Mouse (Mus musculus) adrenal gland, postnatal 14 days (tissue): ENCODE results near the gene Sdk2. TPM values are rescaled to one million over a fixed set of nuclear protein-coding genes. Genes with fewer than 3 reads are reported as not detected.
A peak's percentile ranks its signal among the peaks of the same experiment; 100 is the strongest.

Experiments used
- DNase-seq: peaks from one replicate; pipeline ENCODE4 v3.0.0; 2021; ENCODE audit warnings: mixed read lengths
- total RNA-seq: library from RNA; stranded (reverse); gene quantifications from 2 replicates; pipeline ENCODE4 v1.2.3, GENCODE M21; 2021

Sdk2 gene
- total RNA-seq, 1 experiment from 2014 or later, result 4.4 TPM

DNA sequence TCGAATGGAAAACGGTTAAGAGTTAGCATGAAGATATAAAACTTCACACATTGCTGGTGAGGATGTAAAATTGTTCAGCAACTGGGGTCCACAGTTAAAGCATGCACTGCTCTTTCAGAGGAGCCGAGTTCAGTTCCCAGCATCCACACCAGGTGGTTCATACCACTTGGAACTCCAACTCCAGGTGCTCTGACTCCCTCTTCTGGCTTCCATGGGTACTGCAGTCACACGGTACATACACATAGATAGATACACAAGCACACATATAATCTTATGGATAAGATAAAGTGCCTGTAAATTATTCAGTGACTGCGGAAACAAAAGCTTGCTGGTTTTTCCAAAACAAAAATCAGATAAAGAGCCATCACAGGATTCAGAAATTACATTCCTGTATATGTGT is 19.9 kb downstream of the Sdk2 start:
- DNase-seq, result no peak

- no peak for DNase-seq
These were observed 22.5 kb downstream of the Sdk2 start for GRCm38 (mm10) chr11:114044373-114044772.

DNA sequence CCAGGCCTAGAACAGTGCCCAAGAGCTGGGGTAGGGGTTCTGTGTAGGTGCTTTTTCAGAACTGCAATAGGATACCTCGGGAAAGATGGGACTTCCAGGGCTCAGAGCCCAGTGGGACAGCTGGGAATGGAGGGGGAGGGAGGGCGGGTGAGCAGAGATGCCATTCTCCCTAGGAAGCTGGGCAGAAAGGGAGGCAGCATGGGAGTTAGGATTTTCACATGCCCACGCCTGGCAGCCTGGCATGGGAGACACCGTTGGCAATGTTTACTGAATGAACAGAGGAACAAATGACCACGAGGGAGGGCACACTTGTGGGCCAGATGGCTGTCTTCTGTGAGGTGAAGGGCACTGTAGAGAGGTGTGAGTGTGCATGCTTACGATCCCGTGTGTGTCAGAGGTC is 23.3 kb downstream of the Sdk2 start:
- no peak for DNase-seq

GRCm38 (mm10) chr11:114040391-114041035 is 26.3 kb downstream of the Sdk2 start:
- peak; percentile 40 for DNase-seq

GRCm38 (mm10) chr11:114038036-114038435 is 28.8 kb downstream of the Sdk2 start:
- DNase-seq, result peak; percentile 77

GRCm38 (mm10) chr11:114031491-114031890 is 35.4 kb downstream of the Sdk2 start:
- no peak for DNase-seq

GRCm38 (mm10) chr11:114030214-114030613 is 36.6 kb downstream of the Sdk2 start:
- DNase-seq, result no peak

GRCm38 (mm10) chr11:114028512-114028911 is 38.3 kb downstream of the Sdk2 start:
- no peak for DNase-seq

GRCm38 (mm10) chr11:114028021-114028420 is 38.8 kb downstream of the Sdk2 start:
- no peak for DNase-seq

DNA sequence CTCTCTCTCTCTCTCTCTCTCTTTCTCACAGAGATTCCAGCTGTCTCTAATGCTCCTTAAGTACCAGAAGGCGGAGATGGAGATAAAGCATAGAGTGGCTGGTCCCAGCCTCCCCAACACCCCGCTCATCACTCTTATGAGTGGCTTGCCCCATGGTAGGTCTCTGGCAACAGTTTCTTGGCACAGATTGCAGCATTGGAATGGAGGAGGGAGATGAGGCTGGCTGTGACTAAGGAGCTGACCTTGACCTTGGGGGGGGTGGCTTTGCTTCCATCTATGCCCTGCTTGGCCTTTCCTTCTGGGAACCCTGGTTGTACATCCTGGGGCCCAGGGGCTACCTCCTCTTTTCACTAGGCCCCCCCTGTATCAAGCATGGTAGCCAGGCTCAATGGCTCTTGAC is 41.8 kb downstream of the Sdk2 start:
- DNase-seq, result peak; percentile 79

DNA sequence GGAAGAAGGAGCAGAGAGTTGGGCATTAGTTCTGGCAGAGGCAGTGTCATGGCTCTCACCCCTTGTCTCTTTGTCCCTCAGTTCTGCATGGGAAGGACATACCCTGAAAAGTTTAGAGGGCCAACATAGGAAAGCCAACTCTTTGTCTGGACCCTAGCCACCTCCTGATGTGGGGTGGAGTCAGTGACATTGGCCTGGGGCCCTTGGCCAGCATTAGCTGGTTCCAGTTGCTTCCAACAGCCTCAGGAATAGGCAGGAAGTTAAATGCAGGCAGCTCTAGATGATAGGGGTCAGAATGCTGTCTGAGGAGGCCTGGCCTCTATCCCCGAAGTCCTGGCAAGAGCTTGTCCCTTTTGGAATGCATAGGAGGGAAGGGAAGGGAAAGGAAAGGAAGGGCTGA is 42.9 kb downstream of the Sdk2 start:
- peak; percentile 17 for DNase-seq

GRCm38 (mm10) chr11:114022166-114022565 is 44.7 kb downstream of the Sdk2 start:
- DNase-seq, result no peak

DNA sequence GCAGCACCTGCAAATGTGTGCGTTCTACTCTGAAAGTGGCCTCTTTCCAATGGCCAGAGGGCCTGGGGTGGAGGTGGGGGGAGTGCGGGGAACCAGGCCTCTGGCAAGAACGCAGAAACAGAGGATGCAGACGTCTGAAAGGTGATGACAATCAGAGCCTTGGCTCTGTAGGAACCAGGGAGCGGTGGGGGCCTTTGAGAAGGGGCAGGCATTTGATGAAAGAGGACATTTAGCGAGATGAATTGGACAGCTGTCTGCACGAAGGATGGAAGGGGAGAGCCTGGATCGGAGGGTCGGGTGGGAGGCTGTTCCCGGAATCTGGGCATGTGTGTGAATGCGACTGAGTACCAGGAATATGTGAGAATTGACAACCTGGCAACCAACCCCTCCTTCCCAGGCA is 47.8 kb downstream of the Sdk2 start:
- no peak for DNase-seq

- peak; percentile 44 for DNase-seq
These were observed 49.9 kb downstream of the Sdk2 start for GRCm38 (mm10) chr11:114016889-114017392.

DNA sequence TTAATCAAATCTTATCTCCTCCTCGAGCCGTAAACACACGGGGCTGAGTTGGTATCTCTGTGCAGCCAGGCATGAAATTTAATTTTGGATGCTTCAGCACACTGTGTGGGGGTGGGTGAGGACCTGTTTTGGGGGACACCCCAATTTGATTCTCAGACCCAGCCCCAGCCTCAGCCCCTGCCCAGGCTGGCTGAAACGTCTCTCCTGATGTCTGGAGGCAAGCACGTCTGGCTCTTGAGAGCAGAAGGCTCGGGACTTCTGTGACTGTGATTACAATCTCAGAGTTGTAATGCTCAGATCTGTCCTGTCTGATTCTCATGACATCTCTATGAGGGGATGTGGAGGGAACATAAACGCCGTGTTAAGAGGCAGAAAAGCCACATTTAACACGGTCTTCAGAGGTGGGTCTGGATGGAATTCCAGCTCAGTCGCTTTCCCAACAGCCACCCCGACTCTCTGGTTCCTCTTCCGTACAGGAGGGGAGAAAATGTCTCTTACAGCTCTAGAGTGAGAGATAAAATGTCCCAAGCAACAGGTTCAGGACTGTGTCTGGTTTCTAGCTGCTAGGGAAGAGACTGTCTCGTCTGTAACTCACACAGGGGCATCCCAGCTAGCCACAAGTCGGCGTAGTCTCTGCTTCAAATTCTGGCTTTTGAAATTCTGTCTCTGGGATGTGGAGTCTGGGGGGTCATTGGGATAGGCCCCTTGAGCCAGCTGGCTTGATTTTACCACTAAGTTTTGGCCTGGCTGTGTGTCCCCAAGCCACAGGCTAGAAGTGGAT is 50.5 kb downstream of the Sdk2 start:
- no peak for DNase-seq

DNA sequence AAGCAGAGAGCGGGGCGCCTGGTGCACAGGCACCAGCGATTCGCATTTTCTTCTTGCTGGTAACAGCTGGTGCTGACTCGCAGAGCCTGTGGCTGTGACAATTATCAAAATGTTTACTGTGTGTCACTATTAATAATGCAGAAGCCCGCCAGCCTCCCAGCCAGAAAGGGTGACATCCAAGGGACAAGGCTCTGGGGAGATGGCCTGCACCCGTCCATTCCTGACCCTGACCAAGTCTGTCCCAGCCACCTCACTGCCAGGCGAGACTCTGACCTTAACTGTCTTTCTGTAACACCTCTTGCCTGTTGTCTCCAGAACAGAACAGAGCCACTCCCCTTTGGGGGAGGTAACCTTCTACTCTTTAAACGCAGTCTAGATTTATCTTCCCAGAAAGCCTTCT is 55.3 kb downstream of the Sdk2 start:
- DNase-seq, result no peak

DNA sequence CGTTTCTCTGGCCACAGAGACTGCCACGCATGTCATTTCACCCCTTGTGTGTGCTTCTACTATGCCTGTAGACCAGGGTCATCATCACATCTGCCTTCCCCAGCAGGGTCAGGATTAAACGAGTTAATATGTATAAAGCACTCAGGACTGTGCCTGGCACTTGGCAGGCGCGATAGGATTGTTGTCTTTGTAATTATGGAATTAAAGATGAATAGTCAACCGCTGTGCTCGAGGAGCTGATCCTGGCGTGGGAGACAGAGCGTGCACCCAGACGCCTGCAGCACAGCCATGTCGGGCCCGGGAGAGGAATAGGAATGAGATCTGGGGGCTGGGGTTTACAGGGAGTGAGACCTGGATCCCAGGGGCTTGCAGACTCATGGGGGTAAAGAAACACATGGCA is 61.0 kb downstream of the Sdk2 start:
- no peak for DNase-seq

DNA sequence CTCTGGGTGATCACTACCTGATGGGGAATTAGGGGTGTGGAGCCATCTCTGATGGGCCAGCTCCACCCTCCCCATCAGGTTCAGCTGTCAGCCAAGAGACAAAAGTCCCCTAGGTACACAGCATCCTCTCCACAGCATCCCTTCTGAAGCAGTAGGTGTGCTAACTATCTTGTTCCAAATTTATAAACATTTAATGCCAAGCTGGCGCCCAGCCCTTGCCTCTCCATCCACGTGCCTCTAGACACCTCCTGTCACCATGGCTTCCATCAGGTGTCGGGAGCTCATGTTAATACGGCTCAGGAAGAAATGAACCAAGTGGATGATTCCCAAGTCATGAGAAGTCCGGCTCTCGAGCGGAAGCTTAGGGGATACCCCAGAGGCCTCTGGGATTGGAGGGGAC is 62.2 kb downstream of the Sdk2 start:
- DNase-seq, result no peak

- no peak for DNase-seq
These were observed 63.7 kb downstream of the Sdk2 start for GRCm38 (mm10) chr11:114003195-114003594.

- no peak for DNase-seq
These were observed 66.8 kb downstream of the Sdk2 start for GRCm38 (mm10) chr11:114000051-114000450.

GRCm38 (mm10) chr11:113998702-113999101 is 68.1 kb downstream of the Sdk2 start:
- no peak for DNase-seq

DNA sequence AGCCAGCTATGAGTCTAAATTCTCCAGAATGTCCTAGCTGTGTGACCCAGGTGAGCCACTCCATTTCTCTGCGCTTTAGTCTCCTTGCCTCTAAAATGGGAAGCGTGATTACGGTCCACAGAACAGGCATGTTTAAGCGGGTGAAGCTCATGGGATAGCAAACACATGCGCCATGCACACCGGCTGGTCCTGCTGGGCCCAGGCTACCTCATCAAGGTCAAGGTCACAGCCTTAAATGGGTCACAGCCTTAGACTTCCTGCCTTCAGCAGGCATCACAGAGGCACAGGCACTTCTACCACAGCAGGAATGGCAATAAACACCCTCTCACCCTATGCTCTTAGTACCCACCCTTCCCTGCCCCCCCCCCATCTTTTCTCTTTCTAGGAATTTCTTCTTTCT is 72.9 kb downstream of the Sdk2 start:
- no peak for DNase-seq

DNA sequence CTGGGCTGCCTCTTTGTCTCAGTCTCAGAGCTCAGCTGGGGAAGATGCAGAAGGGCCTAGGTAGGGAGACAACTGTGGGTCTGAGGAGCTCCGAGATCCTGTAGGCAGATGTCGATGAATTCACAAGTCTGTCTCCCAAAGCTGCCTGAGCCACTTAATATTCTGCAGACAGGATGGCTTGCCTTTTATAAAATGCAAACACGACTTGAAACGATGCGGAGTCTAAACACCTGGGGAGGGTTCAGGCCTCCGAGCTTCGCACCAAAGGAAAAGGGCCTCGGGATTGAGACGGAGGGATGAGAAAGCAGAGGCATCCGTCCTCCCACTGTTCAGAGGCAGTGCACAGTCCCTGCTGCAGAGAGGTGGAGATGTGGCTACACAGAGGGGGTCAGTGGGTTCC is 74.0 kb downstream of the Sdk2 start:
- no peak for DNase-seq

DNA sequence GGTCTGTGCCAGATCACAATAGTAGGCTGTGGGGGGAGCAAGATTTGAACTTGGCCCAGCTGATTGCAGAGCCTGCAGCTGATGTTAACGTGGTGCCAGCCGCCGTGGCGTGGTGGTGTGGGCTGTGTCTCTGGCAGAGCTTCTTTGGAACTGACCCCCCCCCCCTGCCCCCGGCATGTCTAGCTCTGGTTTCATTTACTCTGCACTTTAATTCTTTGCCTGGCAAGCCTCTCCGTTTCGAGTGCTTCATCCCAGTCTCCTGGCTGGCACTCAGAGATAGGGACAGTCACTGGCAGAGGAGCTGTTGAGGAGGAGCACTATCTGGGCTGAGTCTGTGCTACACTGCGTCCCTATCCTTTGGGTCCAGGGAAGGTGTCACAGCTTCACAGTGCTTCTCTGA is 75.0 kb downstream of the Sdk2 start:
- no peak for DNase-seq
